Mouse (Mus musculus): Measurements from ENCODE around the gene Trim8.
A peak's percentile ranks its signal among the peaks of the same experiment; 100 is the strongest.

DNA sequence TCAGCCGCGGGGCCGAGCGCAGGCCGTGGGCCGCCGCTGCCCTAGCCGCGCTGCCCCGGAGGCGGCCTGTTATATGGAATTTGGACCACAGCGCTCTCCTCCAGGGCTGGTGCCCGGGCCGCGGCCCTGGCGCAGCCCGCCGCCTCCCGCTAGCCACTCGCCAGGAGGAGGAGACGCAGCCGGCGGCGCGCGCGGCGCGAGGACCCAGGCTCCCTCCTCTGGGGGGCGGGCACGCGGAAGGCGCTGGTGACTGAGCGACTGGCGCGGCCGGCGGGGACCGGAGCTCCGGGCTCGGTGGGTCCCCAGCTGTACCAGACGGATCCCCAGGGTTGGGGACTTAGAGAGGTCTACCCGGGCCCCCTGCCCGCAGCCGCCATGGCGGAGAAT lies 560 bp downstream of the Trim8 start:
- TF ChIP-seq CTCF (IDR thresholded peaks at IDR 0.05; ENCODE audit: borderline replicate concordance, extremely low read depth, insufficient read depth, insufficient read length) (no peak), POLR2A (IDR thresholded peaks at IDR 0.05; ENCODE audit: borderline replicate concordance, extremely low read depth, insufficient read depth, insufficient read length, poor library complexity, severe bottlenecking) (0 out of 2 replicates have a peak, but pooled peaks have one; percentile 10)
